Mouse (Mus musculus) brain, embryonic 14.5 days (tissue): ENCODE data around the gene Drap1.
"Not testable (repeated sequence)": the region's sequence is repeated elsewhere in the genome, so short reads cannot be mapped to it uniquely, and the experiment has no call there.

ENCODE experiments used
- CTCF ChIP-seq: fragments of 200-500 bp; IDR thresholded peaks from 2 replicates; pipeline ENCODE4 v1.5.1; 2012; ENCODE audit warnings: inconsistent platforms, mild to moderate bottlenecking, moderate library complexity, borderline replicate concordance; ENCODE audit not compliant: insufficient read depth, insufficient read length; ENCODE audit errors: extremely low read depth
- POLR2A ChIP-seq: fragments of 200-500 bp; IDR thresholded peaks from 2 replicates; pipeline ENCODE4 v1.6.1; 2012; ENCODE audit warnings: mild to moderate bottlenecking, inconsistent platforms, borderline replicate concordance; ENCODE audit not compliant: poor library complexity, insufficient read depth, insufficient read length, severe bottlenecking; ENCODE audit errors: extremely low read depth

GRCm38 (mm10) chr19:5406531-5407126 is 18.1 kb downstream of the Drap1 start:
- peak; percentile 17; the same call in 1 of the 2 replicates for TF ChIP-seq POLR2A
- not testable (repeated sequence) for TF ChIP-seq CTCF
